In the genomic region with DNA sequence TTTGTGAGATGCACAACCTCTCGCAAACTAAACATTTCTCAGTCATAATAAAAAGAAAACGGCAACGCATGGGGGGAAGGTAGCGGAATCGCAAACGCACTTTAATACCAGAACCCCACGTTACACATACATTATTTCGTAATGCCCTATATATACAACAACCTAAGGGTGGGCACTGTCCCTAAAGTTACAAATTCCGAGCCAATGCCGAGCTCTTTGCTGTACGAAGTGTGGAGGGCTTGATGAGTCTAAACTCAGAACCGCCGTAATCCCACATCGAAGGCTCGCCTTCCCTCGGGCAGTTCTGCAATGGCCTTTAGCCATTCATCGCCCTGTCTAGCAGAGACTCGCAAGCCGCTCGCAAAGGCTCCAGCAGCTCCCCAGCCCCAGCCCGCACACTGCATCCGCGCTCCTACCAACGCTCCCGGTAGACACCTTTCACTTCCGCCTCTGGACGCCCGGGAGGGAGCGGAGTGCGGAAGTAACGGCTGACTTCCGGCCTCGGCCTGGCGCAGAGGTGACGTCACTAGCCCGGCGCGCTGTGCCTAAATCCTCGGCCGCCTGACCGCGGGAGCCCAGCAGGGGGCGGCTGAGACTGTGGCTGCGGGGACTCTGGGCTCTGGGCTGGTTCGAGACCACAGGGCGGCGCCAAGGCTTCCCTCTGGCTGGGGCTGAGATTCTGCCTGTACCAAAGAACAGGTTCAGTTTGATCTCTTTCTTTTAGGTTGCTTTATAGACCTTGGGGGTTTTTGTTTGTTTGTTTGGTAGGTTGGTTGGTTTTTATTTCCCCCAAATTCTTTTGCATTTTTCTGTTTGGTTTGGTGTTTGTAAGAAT, we compare ENCODE assay signal across 7 mouse cellular contexts. TPM values are rescaled to one million over a fixed set of nuclear protein-coding genes. Genes with fewer than 3 reads are reported as not detected.
DNase-seq lines count a peak whose midpoint lies in the region; ATAC-seq lines count a peak whose summit lies in the region.
"Not testable (repeated sequence)": the region's sequence is repeated elsewhere in the genome, so short reads cannot be mapped to it uniquely, and the experiment has no call there.

A gene (minus strand): TSS at position 475 of the 835 bp plus-strand sequence.

- H3K27me3 ChIP-seq in embryonic facial prominence, embryonic 11.5 days (ENCODE audit: control insufficient read depth, insufficient read depth, low read length); intestine, embryonic 15.5 days (replicated peaks); megakaryocyte, embryonic 14.5 days (replicated peaks): not testable (repeated sequence)

- intact Hi-C loops in left cerebral cortex, postnatal 25 days (cut with DNase I) = loop anchor here (1.0 to 5.0 kb wide), 3 partner anchors 33 to 298 kb away; no protein-coding TSS in a partner anchor

- not testable (repeated sequence) for H3K36me3 ChIP-seq in embryonic facial prominence, embryonic 11.5 days (replicated peaks; ENCODE audit: control insufficient read depth, insufficient read depth, low read depth, low read length); intestine, embryonic 15.5 days; megakaryocyte, embryonic 14.5 days (replicated peaks; ENCODE audit: low read length)

- peak within 1 kb of the TSS; percentile 26; the same call in 1 of the 2 replicates for H3K9ac ChIP-seq in embryonic facial prominence, embryonic 11.5 days (replicated peaks; ENCODE audit: low read length)
- peak within 1 kb of the TSS; percentile 28; the same call in 1 of the 2 replicates for H3K9ac ChIP-seq in intestine, embryonic 15.5 days

- H3K4me3 ChIP-seq in embryonic facial prominence, embryonic 11.5 days (ENCODE audit: low read depth, low read length) = peak within 1 kb of the TSS; percentile 35
- H3K4me3 ChIP-seq in intestine, embryonic 15.5 days (replicated peaks) = peak within 1 kb of the TSS; percentile 38
- H3K4me3 ChIP-seq in megakaryocyte, embryonic 14.5 days (replicated peaks) = peak within 1 kb of the TSS; percentile 90

- H3K27ac ChIP-seq in embryonic facial prominence, embryonic 11.5 days (replicated peaks; ENCODE audit: low read depth, low read length); intestine, embryonic 15.5 days: not testable (repeated sequence)

- peak within 1 kb of the TSS; percentile 44; the same call in 1 of the 2 replicates for H3K4me2 ChIP-seq in embryonic facial prominence, embryonic 11.5 days (ENCODE audit: low read depth, low read length)
- peak within 1 kb of the TSS; percentile 55 for H3K4me2 ChIP-seq in intestine, embryonic 15.5 days (replicated peaks)

- H3K4me1 ChIP-seq in embryonic facial prominence, embryonic 11.5 days (ENCODE audit: control insufficient read depth, insufficient read depth, low read length); intestine, embryonic 15.5 days (replicated peaks); megakaryocyte, embryonic 14.5 days: not testable (repeated sequence)

- DNase-seq in adrenal gland, postnatal 14 days = peak; percentile 41
- not testable (repeated sequence) for DNase-seq in embryonic facial prominence, embryonic 11.5 days (ENCODE audit: low spot score)
- DNase-seq in heart, adult 11 months = peak; percentile 93
- DNase-seq in left cerebral cortex, postnatal 25 days (ENCODE audit: low spot score in 2 of 2) = peak; percentile 16 to 40
- DNase-seq in right cerebral cortex, postnatal 14 days = peak; percentile 10

- 0% methylated on average over 6 of the region's 47 CpGs for WGBS in embryonic facial prominence, embryonic 11.5 days
- 2% methylated on average over 8 of the region's 47 CpGs for WGBS in intestine, embryonic 15.5 days

- ATAC-seq in embryonic facial prominence, embryonic 11.5 days (replicated peaks; ENCODE audit: insufficient number of reproducible peaks, low FRiP score, low TSS enrichment, low read depth) = peak; percentile 97
- peak; percentile 100 for ATAC-seq in intestine, embryonic 15.5 days

- H3K9me3 ChIP-seq in embryonic facial prominence, embryonic 11.5 days (replicated peaks; ENCODE audit: control insufficient read depth, low read length); intestine, embryonic 15.5 days; megakaryocyte, embryonic 14.5 days: not testable (repeated sequence)

RNA-seq across cellular contexts. Expression of the gene that starts here (rescaled TPM):
- total RNA-seq in adrenal gland, postnatal 14 days (2021) = 6.1 and 8.6 TPM in 2 replicates
- polyA plus RNA-seq in embryonic facial prominence, embryonic 11.5 days (2014; fragmentation: Nextera tagmentation; extraction: Ambion mirVana) = 10.4 and 11.3 TPM in 2 replicates
- polyA plus RNA-seq in intestine, embryonic 15.5 days (2015; fragmentation: Nextera tagmentation; extraction: Ambion mirVana) = 7.4 and 9.0 TPM in 2 replicates
- total RNA-seq in left cerebral cortex, postnatal 25 days (2021) = 1 to 10 TPM; 8.4 to 9.1 TPM
- 0.18 TPM in 1 of 2 replicates, not detected in the other for polyA plus RNA-seq in megakaryocyte, embryonic 14.5 days (2012; ENCODE audit: insufficient read depth, low replicate concordance)

Comparison
In these comparisons a context has a peak if more than half of its experiments do, and no peak if none do; other contexts are left out.
1. H3K4me3 ChIP-seq: peak in every context shown above with its lines; median percentile 90 in megakaryocyte, embryonic 14.5 days; 38 in intestine, embryonic 15.5 days; 35 in embryonic facial prominence, embryonic 11.5 days.